Mouse (Mus musculus) liver, embryonic 16.5 days (tissue): ENCODE results near the gene Wdr18. TPM values are rescaled to one million over a fixed set of nuclear protein-coding genes. Genes with fewer than 3 reads are reported as not detected.
A peak's percentile ranks its signal among the peaks of the same experiment; 100 is the strongest.

Experiments
- ATAC-seq: fragments of 200-750 bp; cut with Nextera tagmentation; 2 replicates; pipeline ENCODE4 v1.8.0; 2017; ENCODE audit warnings: low read depth, mild to moderate bottlenecking, moderate number of reproducible peaks, moderate library complexity
- H3K27ac ChIP-seq: fragments of 300-500 bp; sonication (generic); 2 replicates; pipeline ENCODE4 v1.5.1; 2014; ENCODE audit warnings: mild to moderate bottlenecking, low read length
- H3K27me3 ChIP-seq: fragments of 300-500 bp; sonication (generic); 2 replicates; pipeline ENCODE4 v1.6.1; 2014; ENCODE audit warnings: low read depth, low read length, mixed read lengths; ENCODE audit not compliant: control insufficient read depth, insufficient read depth
- H3K36me3 ChIP-seq: fragments of 300-500 bp; sonication (generic); 2 replicates; pipeline ENCODE4 v1.6.1; 2014; ENCODE audit warnings: mild to moderate bottlenecking; ENCODE audit not compliant: control insufficient read depth, insufficient read depth
- H3K4me1 ChIP-seq: fragments of 300-500 bp; sonication (generic); 2 replicates; pipeline ENCODE4 v1.6.1; 2014; ENCODE audit warnings: low read depth, low read length, mixed read lengths; ENCODE audit not compliant: control insufficient read depth
- H3K4me2 ChIP-seq: fragments of 300-500 bp; sonication (generic); 2 replicates; pipeline ENCODE4 v1.6.1; 2014; ENCODE audit warnings: low read depth, low read length, mixed read lengths
- H3K4me3 ChIP-seq: fragments of 300-500 bp; sonication (generic); 2 replicates; pipeline ENCODE4 v1.5.1; 2014; ENCODE audit warnings: low read depth, mild to moderate bottlenecking, low read length
- H3K9ac ChIP-seq: fragments of 300-500 bp; sonication (generic); 2 replicates; pipeline ENCODE4 v1.6.1; 2014; ENCODE audit warnings: low read depth, low read length
- H3K9me3 ChIP-seq: fragments of 300-500 bp; sonication (generic); replicated peaks from 2 replicates; pipeline ENCODE4 v1.6.1; 2016; ENCODE audit warnings: low read length; ENCODE audit not compliant: control insufficient read depth
- WGBS: fragments of 180-500 bp; shearing (Covaris S2); extraction: QIAGEN DNeasy Blood & Tissue Kit; methylation state at CpG from one replicate; pipeline ENCODE4 v1.1.7; 2014; ENCODE audit not compliant: insufficient replicate concordance; 5-methylcytosine and 5-hydroxymethylcytosine counted together
- polyA plus RNA-seq: library from polyadenylated mRNA; unstranded; fragments of >200 nt; fragmentation: Nextera tagmentation; extraction: Ambion mirVana; gene quantifications from 2 replicates; pipeline ENCODE4 v1.2.1, GENCODE M21; 2015

Wdr18 gene
- polyA plus RNA-seq, 1 experiment from 2014 or later: 42.2 TPM

GRCm38 (mm10) chr10:79918231-79919078 lies 41.5 kb upstream of the Wdr18 start:
- Histone ChIP-seq H3K36me3 (no peaks in the 10 kb centered on the region), H3K4me1 (peaks cover 65% of the 10 kb centered on the region), H3K9me3 (no peaks in the 10 kb centered on the region), H3K9ac (no peak overlapping the region; the same call in 1 of the 2 replicates), H3K27me3 (peaks cover 61% of the 10 kb centered on the region), H3K4me3 (no peak overlapping the region), H3K4me2 (peak overlapping the region; percentile 17; the same call in 1 of the 2 replicates), H3K27ac (no peak overlapping the region)
- ATAC-seq: no peak
- 13% methylated on average over 35 of the region's 35 CpGs for WGBS

GRCm38 (mm10) chr10:79919251-79919849 lies 40.6 kb upstream of the Wdr18 start:
- WGBS: 13% methylated on average over 21 of the region's 21 CpGs
- peaks cover 62% of the 10 kb centered on the region for H3K27me3 ChIP-seq

GRCm38 (mm10) chr10:79920056-79920890 lies 39.7 kb upstream of the Wdr18 start:
- H3K4me2 ChIP-seq: no peak overlapping the region
- 26% methylated on average over 26 of the region's 26 CpGs for WGBS
- no peaks in the 10 kb centered on the region for H3K36me3 ChIP-seq
- H3K9ac ChIP-seq: no peak overlapping the region
- no peaks in the 10 kb centered on the region for H3K9me3 ChIP-seq
- peaks cover 47% of the 10 kb centered on the region for H3K4me1 ChIP-seq
- ATAC-seq: no peak
- no peak overlapping the region for H3K27ac ChIP-seq
- H3K4me3 ChIP-seq: no peak overlapping the region
- peaks cover 62% of the 10 kb centered on the region for H3K27me3 ChIP-seq

More at GRCm38 (mm10) chr10:79919251-79919849, 40.6 kb upstream of the Wdr18 start:
- H3K27ac ChIP-seq: no peak overlapping the region
- 0 out of 2 replicates have a peak overlapping the region, but pooled peaks have one; percentile 30 for H3K4me2 ChIP-seq
- H3K4me1 ChIP-seq: peaks cover 57% of the 10 kb centered on the region
- no peaks in the 10 kb centered on the region for H3K36me3 ChIP-seq
- no peak overlapping the region for H3K9ac ChIP-seq
- H3K4me3 ChIP-seq: no peak overlapping the region
- no peaks in the 10 kb centered on the region for H3K9me3 ChIP-seq
- no peak for ATAC-seq

GRCm38 (mm10) chr10:79920958-79921535 lies 38.9 kb upstream of the Wdr18 start, which contains the start of gene R3hdm4:
TSS of gene R3hdm4 (minus strand) at chr10:79921208.
- Histone ChIP-seq H3K9me3 (no peaks in the 10 kb centered on the region), H3K27me3 (peaks cover 62% of the 10 kb centered on the region), H3K27ac (no peak within 1 kb of the TSS), H3K36me3 (no peaks in the 10 kb centered on the region), H3K4me1 (peaks cover 47% of the 10 kb centered on the region), H3K9ac (no peak within 1 kb of the TSS), H3K4me3 (peak within 1 kb of the TSS; percentile 21; the same call in 1 of the 2 replicates), H3K4me2 (peak within 1 kb of the TSS; percentile 33)
- WGBS: 9% methylated on average over 41 of the region's 41 CpGs
- ATAC-seq: no peak

- Histone ChIP-seq H3K4me1 (peaks cover 49% of the 10 kb centered on the region), H3K36me3 (no peaks in the 10 kb centered on the region), H3K4me2 (peak overlapping the region; percentile 33), H3K9ac (no peak overlapping the region), H3K9me3 (no peaks in the 10 kb centered on the region), H3K27me3 (peaks cover 62% of the 10 kb centered on the region), H3K4me3 (peak overlapping the region; percentile 21; the same call in 1 of the 2 replicates), H3K27ac (no peak overlapping the region)
- WGBS: 9% methylated on average over 34 of the region's 34 CpGs
- no peak for ATAC-seq
Observed at GRCm38 (mm10) chr10:79921572-79921971, 38.4 kb upstream of the Wdr18 start.

GRCm38 (mm10) chr10:79924998-79925784 lies 34.8 kb upstream of the Wdr18 start:
- H3K9me3 ChIP-seq: no peaks in the 10 kb centered on the region
- no peak overlapping the region for H3K9ac ChIP-seq
- H3K4me2 ChIP-seq: peak overlapping the region; percentile 91
- no peaks in the 10 kb centered on the region for H3K36me3 ChIP-seq
- H3K4me3 ChIP-seq: no peak overlapping the region; the same call in 1 of the 2 replicates
- peaks cover 45% of the 10 kb centered on the region for H3K4me1 ChIP-seq
- 14% methylated on average over 29 of the region's 29 CpGs for WGBS
- ATAC-seq: peak; percentile 3; the same call in 1 of the 2 replicates
- H3K27ac ChIP-seq: peak overlapping the region; percentile 70; the same call in 1 of the 2 replicates
- H3K27me3 ChIP-seq: peaks cover 32% of the 10 kb centered on the region

- 11% methylated on average over 15 of the region's 15 CpGs for WGBS
- Histone ChIP-seq H3K4me1 (peaks cover 40% of the 10 kb centered on the region), H3K27me3 (peaks cover 25% of the 10 kb centered on the region)
Observed at GRCm38 (mm10) chr10:79925785-79926490, 34.0 kb upstream of the Wdr18 start.

More at GRCm38 (mm10) chr10:79925785-79926490, 34.0 kb upstream of the Wdr18 start:
- Histone ChIP-seq H3K36me3 (no peaks in the 10 kb centered on the region), H3K4me3 (peak overlapping the region; percentile 84), H3K9me3 (no peaks in the 10 kb centered on the region), H3K27ac (peak overlapping the region; percentile 70), H3K4me2 (peak overlapping the region; percentile 91), H3K9ac (peak overlapping the region; percentile 87)
- ATAC-seq: no peak
